Mouse (Mus musculus) heart, embryonic 13.5 days (tissue): ENCODE data around the gene Cdkl5. TPM values are rescaled to one million over a fixed set of nuclear protein-coding genes. Genes with fewer than 3 reads are reported as not detected.

Source experiments
- polyA plus RNA-seq: library from polyadenylated mRNA; unstranded; fragments of >200 nt; fragmentation: Nextera tagmentation; extraction: Ambion mirVana; gene quantifications from 2 replicates; pipeline ENCODE4 v1.2.1, GENCODE M21; 2015

The Cdkl5 gene
- polyA plus RNA-seq, 1 experiment from 2014 or later = 1.6 TPM

Other genes with a start within 250 kb of the Cdkl5 start
- not detected in 2 replicates for gene Rs1, start 226.7 kb downstream of the Cdkl5 start, polyA plus RNA-seq
- gene Gja6, start 87.7 kb downstream of the Cdkl5 start, polyA plus RNA-seq = 0.07 TPM in 1 of 2 replicates, not detected in the other
- gene Scml2, start 122.5 kb upstream of the Cdkl5 start, polyA plus RNA-seq = 2.8 and 3.4 TPM in 2 replicates